Mouse (Mus musculus) urinary bladder, postnatal 10 days (tissue): Measurements from ENCODE around the gene Rhbdf2.

Experiments
- DNase-seq: peaks from one replicate; pipeline ENCODE4 v3.0.0; 2022; ENCODE audit warnings: low spot score

Gene Rhbdf2

GRCm38 (mm10) chr11:116550748-116551147 is 76.1 kb downstream of the Rhbdf2 start:
- DNase-seq, result no peak

GRCm38 (mm10) chr11:116549273-116550038 is 77.4 kb downstream of the Rhbdf2 start:
- no peak for DNase-seq

GRCm38 (mm10) chr11:116548780-116549179 is 78.0 kb downstream of the Rhbdf2 start:
- no peak for DNase-seq
